Mouse (Mus musculus): ENCODE data around the gene Aldh1a3.

DNA sequence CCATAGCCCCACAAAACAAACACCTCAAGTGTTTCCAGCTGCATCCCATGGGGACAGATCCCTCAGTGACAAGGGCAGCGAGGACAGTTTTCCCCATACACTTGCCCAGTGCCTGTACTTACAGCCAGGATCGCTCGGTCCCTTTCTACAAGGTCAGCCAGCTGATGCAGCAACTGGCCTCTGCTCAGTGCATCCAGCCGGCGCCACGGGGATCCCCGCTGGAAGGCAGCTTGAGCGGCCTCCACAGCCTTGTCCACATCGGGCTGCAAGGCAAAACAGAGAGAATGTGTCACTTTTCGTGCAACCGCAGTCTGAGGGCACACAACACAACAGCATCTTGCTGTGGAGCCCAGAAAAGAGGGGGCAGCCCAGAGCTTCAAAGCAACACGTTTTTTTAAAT is 8.3 kb downstream of the Aldh1a3 start:
- TF ChIP-seq CTCF (IDR thresholded peaks at IDR 0.05; ENCODE audit: control insufficient read depth, insufficient read depth, insufficient read length) = no peak
- TF ChIP-seq MYOD1 (IDR thresholded peaks at IDR 0.05; ENCODE audit: control insufficient read depth, insufficient read length, low read depth) = no peak
- no peak for TF ChIP-seq MYOG (IDR thresholded peaks at IDR 0.05; ENCODE audit: control insufficient read depth, extremely low read depth, insufficient read length)
